Mouse (Mus musculus): Measurements from ENCODE around the gene Cep55. TPM values are rescaled to one million over a fixed set of nuclear protein-coding genes. Genes with fewer than 3 reads are reported as not detected.

Gene Cep55
- polyA plus RNA-seq, 1 experiment from 2014 or later, result 31.1 TPM

- no peaks in the 10 kb centered on the region for H3K36me3 ChIP-seq
- H3K27ac ChIP-seq, result no peak overlapping the region
- WGBS, result 68% methylated on average over 2 of the region's 3 CpGs
- H3K9me3 ChIP-seq, result no peaks in the 10 kb centered on the region
- no peak overlapping the region for H3K4me3 ChIP-seq
- ATAC-seq (ENCODE audit: low FRiP score, low read depth), result no peak
- no peaks in the 10 kb centered on the region for H3K4me1 ChIP-seq
- H3K4me2 ChIP-seq (replicated peaks), result no peak overlapping the region
- no peaks in the 10 kb centered on the region for H3K27me3 ChIP-seq (replicated peaks)
- no peak overlapping the region for H3K9ac ChIP-seq
Observed at GRCm38 (mm10) chr19:38029871-38030270, 24.9 kb upstream of the Cep55 start.

DNA sequence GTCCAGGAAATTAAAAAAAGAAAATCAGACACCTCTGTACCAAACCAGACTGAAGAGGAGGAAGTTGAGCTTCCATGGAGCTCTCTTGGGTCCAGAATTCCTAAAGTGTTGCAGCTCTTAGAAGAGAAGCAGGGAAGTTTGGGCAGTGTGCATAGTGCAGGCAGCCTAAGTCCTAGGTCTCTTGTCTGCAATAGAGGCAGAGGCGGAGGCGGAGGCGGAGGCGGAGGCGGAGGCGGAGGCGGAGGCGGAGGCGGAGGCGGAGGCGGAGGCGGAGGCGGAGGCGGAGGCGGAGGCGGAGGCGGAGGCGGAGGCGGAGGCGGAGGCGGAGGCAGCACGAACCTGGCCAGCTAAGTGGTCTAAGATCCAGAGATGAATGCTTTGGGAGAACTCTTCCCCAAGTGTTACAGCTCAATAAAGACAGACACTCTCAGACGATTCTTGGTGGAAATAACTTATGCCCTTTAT lies 24.1 kb upstream of the Cep55 start:
- no peak overlapping the region for H3K9ac ChIP-seq
- H3K27ac ChIP-seq, result no peak overlapping the region
- no peaks in the 10 kb centered on the region for H3K9me3 ChIP-seq
- ATAC-seq (ENCODE audit: low FRiP score, low read depth), result no peak
- H3K4me2 ChIP-seq (replicated peaks), result peak overlapping the region; percentile 32; the same call in 1 of the 2 replicates
- H3K27me3 ChIP-seq (replicated peaks), result no peaks in the 10 kb centered on the region
- H3K4me3 ChIP-seq, result no peak overlapping the region
- H3K4me1 ChIP-seq, result no peaks in the 10 kb centered on the region
- H3K36me3 ChIP-seq, result no peaks in the 10 kb centered on the region
- WGBS, result 8% methylated on average over 22 of the region's 23 CpGs

- peak overlapping the region; percentile 32; the same call in 1 of the 2 replicates for H3K4me2 ChIP-seq (replicated peaks)
- WGBS, result 75% methylated on average over 9 of the region's 9 CpGs
Observed at GRCm38 (mm10) chr19:38031144-38031543, 23.7 kb upstream of the Cep55 start.

DNA sequence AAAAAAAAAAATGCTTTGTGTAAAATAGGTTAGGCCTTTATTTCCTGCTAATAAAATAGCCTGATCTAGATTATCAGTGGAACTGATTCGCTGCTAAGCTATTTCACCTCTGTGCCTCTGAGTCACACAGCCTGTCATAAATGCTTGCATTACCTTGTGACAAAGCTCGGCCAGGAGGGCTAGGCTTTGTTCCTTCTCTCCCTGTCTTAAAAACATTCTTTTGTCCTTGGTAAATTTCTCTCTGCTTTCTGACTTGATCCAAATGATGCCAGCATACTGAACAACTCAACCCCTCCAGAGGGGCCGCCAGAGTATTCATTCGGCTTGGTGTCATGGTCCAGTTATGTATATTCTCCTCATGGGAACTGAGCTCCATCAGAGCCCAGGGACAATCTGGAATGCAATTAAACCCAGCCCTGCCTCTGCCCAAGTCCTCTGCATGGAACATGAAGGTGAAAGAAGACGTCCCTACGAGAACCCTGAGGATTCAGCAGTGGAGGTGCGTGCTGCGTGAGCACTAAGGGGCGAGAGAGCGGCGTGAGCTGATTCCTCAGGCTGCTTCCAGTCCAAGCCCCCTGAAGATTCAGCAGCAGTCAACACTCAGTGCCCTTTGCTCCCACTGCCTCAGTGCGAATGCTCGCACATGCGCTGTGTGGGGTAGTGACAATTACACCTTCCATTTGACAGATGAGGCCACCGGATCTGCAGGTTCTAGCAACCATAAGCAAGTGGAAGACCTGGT lies 21.6 kb upstream of the Cep55 start:
- Histone ChIP-seq H3K9me3 (no peaks in the 10 kb centered on the region), H3K27me3 (replicated peaks) (no peaks in the 10 kb centered on the region), H3K36me3 (no peaks in the 10 kb centered on the region), H3K27ac (no peak overlapping the region), H3K4me3 (no peak overlapping the region), H3K4me2 (replicated peaks) (no peak overlapping the region), H3K4me1 (no peaks in the 10 kb centered on the region), H3K9ac (no peak overlapping the region)
- no peak for ATAC-seq (ENCODE audit: low FRiP score, low read depth)
- 69% methylated on average over 15 of the region's 15 CpGs for WGBS

More at GRCm38 (mm10) chr19:38031144-38031543, 23.7 kb upstream of the Cep55 start:
- no peak for ATAC-seq (ENCODE audit: low FRiP score, low read depth)
- H3K27ac ChIP-seq, result no peak overlapping the region
- H3K9me3 ChIP-seq, result no peaks in the 10 kb centered on the region
- H3K36me3 ChIP-seq, result no peaks in the 10 kb centered on the region
- H3K4me3 ChIP-seq, result no peak overlapping the region
- H3K27me3 ChIP-seq (replicated peaks), result no peaks in the 10 kb centered on the region
- no peaks in the 10 kb centered on the region for H3K4me1 ChIP-seq
- no peak overlapping the region for H3K9ac ChIP-seq

- Histone ChIP-seq H3K36me3 (no peaks in the 10 kb centered on the region), H3K27ac (no peak overlapping the region), H3K4me3 (no peak overlapping the region), H3K4me2 (replicated peaks) (no peak overlapping the region), H3K9ac (no peak overlapping the region), H3K9me3 (no peaks in the 10 kb centered on the region), H3K27me3 (replicated peaks) (no peaks in the 10 kb centered on the region), H3K4me1 (no peaks in the 10 kb centered on the region)
- 75% methylated on average over 2 of the region's 2 CpGs for WGBS
- ATAC-seq (ENCODE audit: low FRiP score, low read depth), result no peak
Observed at GRCm38 (mm10) chr19:38033735-38034057, 21.1 kb upstream of the Cep55 start.

DNA sequence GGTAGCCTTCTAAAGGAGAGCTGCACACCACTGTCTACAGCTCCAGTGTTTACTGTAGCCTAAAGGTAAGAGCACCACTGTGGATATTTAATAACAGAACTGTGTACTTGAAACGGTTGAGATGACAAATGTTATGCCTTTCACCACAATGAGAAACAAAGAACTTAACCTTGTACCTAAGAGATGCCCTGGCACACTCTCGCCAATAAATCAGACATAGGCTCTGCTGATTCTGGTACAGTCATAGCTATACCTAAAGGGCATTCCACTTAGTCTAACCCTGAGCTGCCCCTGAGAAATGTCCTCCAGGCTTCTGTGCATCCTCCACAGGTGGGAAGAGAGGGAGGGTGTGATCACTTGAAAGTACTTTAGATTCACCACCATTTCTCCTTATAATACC lies 20.1 kb upstream of the Cep55 start:
- Histone ChIP-seq H3K9ac (no peak overlapping the region), H3K27ac (no peak overlapping the region), H3K4me2 (replicated peaks) (no peak overlapping the region), H3K4me3 (no peak overlapping the region), H3K36me3 (no peaks in the 10 kb centered on the region), H3K4me1 (no peaks in the 10 kb centered on the region), H3K9me3 (no peaks in the 10 kb centered on the region), H3K27me3 (replicated peaks) (no peaks in the 10 kb centered on the region)
- no peak for ATAC-seq (ENCODE audit: low FRiP score, low read depth)
- 80% methylated on average over 2 of the region's 2 CpGs for WGBS

DNA sequence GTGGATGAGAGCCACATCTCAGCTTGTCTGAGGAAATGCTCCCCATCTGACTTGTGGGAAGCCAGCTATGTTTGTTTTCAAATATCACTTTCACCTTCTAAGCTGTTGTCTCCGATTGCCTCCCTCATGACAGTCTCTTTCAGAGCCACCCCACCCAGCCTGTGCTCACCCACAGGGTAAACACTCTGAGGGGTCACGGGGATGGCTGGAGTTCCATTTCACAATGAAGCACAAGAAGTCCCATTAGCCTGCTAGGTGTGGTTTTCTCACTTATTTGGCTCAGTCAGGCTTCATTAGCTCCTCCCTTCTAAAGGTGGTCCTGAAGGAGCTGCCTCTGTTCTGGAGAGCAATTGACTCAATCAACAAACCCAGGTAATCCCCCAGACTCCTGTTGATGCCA lies 19.0 kb upstream of the Cep55 start:
- 78% methylated on average over 2 of the region's 2 CpGs for WGBS
- no peak for ATAC-seq (ENCODE audit: low FRiP score, low read depth)
- Histone ChIP-seq H3K4me1 (no peaks in the 10 kb centered on the region), H3K4me3 (no peak overlapping the region), H3K27me3 (replicated peaks) (no peaks in the 10 kb centered on the region), H3K9me3 (no peaks in the 10 kb centered on the region), H3K27ac (no peak overlapping the region), H3K4me2 (replicated peaks) (no peak overlapping the region), H3K9ac (no peak overlapping the region), H3K36me3 (no peaks in the 10 kb centered on the region)

DNA sequence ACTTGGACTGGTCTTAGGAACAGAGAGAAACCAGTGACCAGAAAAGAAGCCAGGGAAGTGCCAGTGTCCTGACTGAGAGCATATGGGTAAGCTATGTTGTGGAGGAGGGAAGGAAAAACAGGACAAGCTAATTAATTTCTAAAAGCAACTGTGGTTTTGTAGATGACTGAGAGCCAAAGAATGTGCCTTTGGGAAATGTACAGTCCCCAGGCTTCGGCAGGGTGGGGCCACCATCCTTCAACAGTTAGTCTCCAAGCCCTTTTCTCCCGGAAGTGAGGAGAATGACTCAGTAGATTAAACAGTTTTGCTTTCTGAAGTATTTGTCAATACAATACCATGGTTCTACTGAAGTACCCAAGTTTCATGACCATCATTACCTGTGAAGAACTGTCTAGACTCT lies 16.5 kb upstream of the Cep55 start:
- Histone ChIP-seq H3K27me3 (replicated peaks) (peaks cover 18% of the 10 kb centered on the region), H3K27ac (no peak overlapping the region), H3K4me2 (replicated peaks) (no peak overlapping the region), H3K9ac (no peak overlapping the region), H3K4me1 (peaks cover 9% of the 10 kb centered on the region), H3K9me3 (no peaks in the 10 kb centered on the region), H3K36me3 (no peaks in the 10 kb centered on the region), H3K4me3 (no peak overlapping the region)
- no peak for ATAC-seq (ENCODE audit: low FRiP score, low read depth)
- 91% methylated on average over 2 of the region's 2 CpGs for WGBS

- H3K4me1 ChIP-seq, result peaks cover 15% of the 10 kb centered on the region
- peak overlapping the region; percentile 67 for H3K4me2 ChIP-seq (replicated peaks)
- ATAC-seq (ENCODE audit: low FRiP score, low read depth), result no peak
- H3K36me3 ChIP-seq, result no peaks in the 10 kb centered on the region
- 29% methylated on average over 5 of the region's 5 CpGs for WGBS
- no peak overlapping the region for H3K9ac ChIP-seq
- no peak overlapping the region for H3K4me3 ChIP-seq
- no peak overlapping the region for H3K27ac ChIP-seq
- H3K9me3 ChIP-seq, result no peaks in the 10 kb centered on the region
- H3K27me3 ChIP-seq (replicated peaks), result peaks cover 25% of the 10 kb centered on the region
Observed at GRCm38 (mm10) chr19:38042261-38042722, 12.5 kb upstream of the Cep55 start.

- H3K27me3 ChIP-seq (replicated peaks), result peaks cover 25% of the 10 kb centered on the region
- peak within 1 kb of the TSS; percentile 67 for H3K4me2 ChIP-seq (replicated peaks)
- WGBS, result under 1% methylated on average over 28 of the region's 28 CpGs
- no peak within 1 kb of the TSS for H3K27ac ChIP-seq
- H3K4me3 ChIP-seq, result peak within 1 kb of the TSS; percentile 34
- H3K36me3 ChIP-seq, result no peaks in the 10 kb centered on the region
- peak; percentile 9; the same call in 1 of the 2 replicates for ATAC-seq (ENCODE audit: low FRiP score, low read depth)
- peaks cover 15% of the 10 kb centered on the region for H3K4me1 ChIP-seq
- peak within 1 kb of the TSS; percentile 44; the same call in 1 of the 2 replicates for H3K9ac ChIP-seq
- no peaks in the 10 kb centered on the region for H3K9me3 ChIP-seq
Observed at GRCm38 (mm10) chr19:38043281-38043981, 11.4 kb upstream of the Cep55 start, which contains the start of gene Myof. Gene Myof, minus strand, starts transcription at chr19:38043577.

- peaks cover 15% of the 10 kb centered on the region for H3K4me1 ChIP-seq
- H3K9me3 ChIP-seq, result no peaks in the 10 kb centered on the region
- H3K4me2 ChIP-seq (replicated peaks), result no peak overlapping the region
- no peak for ATAC-seq (ENCODE audit: low FRiP score, low read depth)
- no peak overlapping the region for H3K27ac ChIP-seq
- WGBS, result 85% methylated on average over 3 of the region's 3 CpGs
- peaks cover 25% of the 10 kb centered on the region for H3K27me3 ChIP-seq (replicated peaks)
- no peaks in the 10 kb centered on the region for H3K36me3 ChIP-seq
- H3K4me3 ChIP-seq, result no peak overlapping the region
- H3K9ac ChIP-seq, result no peak overlapping the region
Observed at GRCm38 (mm10) chr19:38045198-38045597, 9.6 kb upstream of the Cep55 start.

DNA sequence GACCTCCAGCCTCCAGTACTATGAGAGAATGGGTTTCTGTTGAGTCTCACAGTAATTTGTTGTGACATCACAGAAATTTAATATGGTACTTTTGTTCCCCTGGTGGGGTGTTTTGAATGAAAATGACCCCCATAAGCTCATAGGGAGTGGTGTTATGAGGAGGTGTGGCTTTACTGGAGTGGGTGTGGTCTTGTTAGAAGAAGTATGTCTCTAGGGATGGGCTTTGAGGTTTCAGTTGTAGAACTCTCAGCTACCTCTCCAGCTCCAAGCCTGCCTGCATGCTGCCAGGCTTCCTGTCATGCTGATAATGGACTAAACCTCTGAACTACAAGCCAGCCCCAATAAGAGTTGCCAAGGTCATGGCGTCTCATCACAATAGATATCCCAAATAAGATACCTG lies 5.1 kb upstream of the Cep55 start:
- Histone ChIP-seq H3K4me1 (no peaks in the 10 kb centered on the region), H3K27me3 (replicated peaks) (0 out of 2 replicates have a peak, but pooled peaks cover 3% of the 10 kb centered on the region), H3K27ac (no peak overlapping the region), H3K4me3 (no peak overlapping the region), H3K9ac (no peak overlapping the region), H3K4me2 (replicated peaks) (no peak overlapping the region), H3K36me3 (no peaks in the 10 kb centered on the region), H3K9me3 (no peaks in the 10 kb centered on the region)
- ATAC-seq (ENCODE audit: low FRiP score, low read depth), result no peak
- WGBS, result 79% methylated on average over 1 of the region's 1 CpGs
